Mouse (Mus musculus) CD4-positive, CD25-positive, alpha-beta regulatory T cell, adult 4 months (primary cell): ENCODE results near the gene Pxdn. TPM values are rescaled to one million over a fixed set of nuclear protein-coding genes. Genes with fewer than 3 reads are reported as not detected.

Experiments
- ATAC-seq: one replicate; pipeline ENCODE4 v1.8.0; 2017
- polyA plus RNA-seq, 2 experiments: library from polyadenylated mRNA; unstranded; fragments of 100-300 nt; shearing (Covaris generic); gene quantifications; one replicate each; pipeline ENCODE4 v1.2.1; 2017

Pxdn gene
- polyA plus RNA-seq, 2 experiments from 2014 or later, result not detected

DNA sequence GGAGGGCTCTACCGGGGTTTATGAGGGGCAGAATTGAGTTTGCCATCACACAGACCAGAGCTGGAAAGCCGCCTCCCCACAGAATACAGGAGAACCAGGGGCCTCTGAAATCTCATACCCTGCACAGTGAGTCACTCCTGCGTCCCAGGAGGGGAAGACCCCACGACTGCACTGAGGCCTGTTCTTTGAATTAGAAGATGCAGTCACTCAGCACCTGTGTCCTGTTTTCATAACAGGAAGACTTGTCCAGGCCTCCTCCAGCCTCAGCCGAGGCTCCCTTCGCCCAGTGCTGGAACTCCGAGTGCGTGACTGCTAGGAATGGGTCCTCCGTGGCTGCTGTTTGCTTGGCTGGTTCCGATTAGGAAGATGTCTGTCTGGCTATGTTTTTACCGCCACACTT is 16.6 kb downstream of the Pxdn start:
- ATAC-seq, result no peak

DNA sequence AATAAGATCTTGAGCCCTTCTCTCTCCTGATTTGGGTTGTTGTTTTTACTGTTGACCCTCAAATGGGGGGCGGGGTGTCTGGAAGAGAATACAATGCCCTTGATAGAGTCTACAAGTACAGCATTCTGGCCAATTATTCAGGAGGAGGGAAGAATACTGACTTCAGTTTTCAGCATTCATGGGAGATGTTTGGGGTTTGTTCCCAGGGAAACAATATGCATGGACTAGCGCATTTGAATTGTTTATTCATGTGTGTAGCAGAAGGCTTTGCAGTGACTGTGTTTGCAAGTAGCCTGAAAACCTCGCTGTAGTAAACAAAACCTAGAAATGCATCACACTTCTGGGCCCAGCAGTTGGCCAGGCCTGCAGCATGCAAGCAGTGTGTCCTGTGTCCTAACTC is 17.1 kb downstream of the Pxdn start:
- no peak for ATAC-seq

DNA sequence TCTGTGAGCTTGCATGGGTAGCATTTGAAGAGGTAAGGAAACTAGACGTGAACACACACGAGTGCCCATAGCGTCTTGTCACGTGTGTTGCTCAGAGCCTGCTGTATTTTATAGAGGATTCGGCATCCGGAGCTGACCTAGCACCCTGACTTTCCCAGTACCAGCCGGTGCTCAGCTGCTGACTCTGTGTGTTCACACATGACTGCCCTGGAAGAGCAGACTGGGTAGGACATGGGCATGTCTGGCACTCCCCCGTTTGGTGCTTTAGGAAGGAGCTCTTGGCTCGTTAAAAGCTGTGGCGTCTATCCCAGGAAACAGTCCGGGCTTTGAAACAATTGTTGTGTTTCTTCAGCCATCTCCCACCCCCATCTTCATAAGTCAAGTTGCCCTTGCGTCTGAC is 19.6 kb downstream of the Pxdn start:
- no peak for ATAC-seq

DNA sequence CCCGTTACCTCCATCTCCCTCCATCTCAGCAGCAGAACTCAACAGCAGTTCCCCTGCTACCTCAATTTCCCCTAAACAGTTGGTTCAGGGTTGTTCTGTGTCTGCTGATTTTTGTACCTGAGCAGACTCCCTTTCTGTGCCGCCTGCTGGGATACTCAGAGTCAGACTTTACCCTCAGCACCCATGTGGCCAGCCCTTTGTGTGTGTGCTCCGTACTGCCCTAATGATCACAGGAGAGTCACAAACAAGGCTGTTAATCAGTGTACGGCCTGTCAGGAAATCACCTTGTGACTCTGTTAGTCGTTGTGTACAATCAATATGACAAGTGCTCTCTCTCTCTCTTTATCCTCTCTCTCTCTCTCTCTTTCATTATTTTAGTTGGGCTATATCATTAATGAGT is 21.2 kb downstream of the Pxdn start:
- no peak for ATAC-seq

DNA sequence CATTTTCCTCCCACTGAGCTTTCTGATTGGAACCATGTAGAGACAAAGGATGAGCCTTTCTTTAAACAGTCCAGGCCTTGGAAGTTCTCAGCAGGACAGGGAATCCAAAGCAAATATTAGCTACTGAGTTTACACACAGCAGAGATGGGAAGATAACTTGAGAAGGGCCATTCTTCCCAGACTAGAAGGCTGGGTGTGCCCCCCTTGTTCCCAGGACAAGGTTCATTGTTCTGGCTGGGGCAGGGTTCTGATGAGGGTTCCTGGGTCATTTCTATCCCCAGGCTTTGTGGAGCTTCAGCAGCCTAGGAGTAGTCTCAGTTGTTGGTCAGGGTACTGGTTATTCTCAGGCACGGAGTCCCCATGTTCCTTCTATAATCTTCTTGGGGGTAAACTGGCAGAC is 23.6 kb downstream of the Pxdn start:
- ATAC-seq, result no peak

DNA sequence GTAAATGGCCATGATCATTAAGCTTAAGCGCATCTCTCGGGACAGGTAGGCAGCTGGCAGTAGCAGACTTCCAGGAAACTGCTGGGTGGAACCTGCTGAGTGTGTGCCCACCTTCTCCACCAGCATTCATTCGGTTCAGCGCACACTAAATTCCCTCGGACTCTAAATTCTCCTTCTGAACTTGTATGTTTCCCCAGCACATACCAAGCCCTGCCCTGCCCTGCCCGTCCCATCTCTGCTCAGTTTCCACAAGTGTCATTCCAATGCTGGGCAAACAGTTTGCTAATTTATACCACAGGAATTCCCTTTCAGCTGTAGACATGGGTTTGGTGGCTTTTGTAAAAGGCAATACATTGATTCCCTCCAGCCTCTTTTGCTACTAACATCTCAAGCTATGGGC is 27.6 kb downstream of the Pxdn start:
- ATAC-seq, result no peak

DNA sequence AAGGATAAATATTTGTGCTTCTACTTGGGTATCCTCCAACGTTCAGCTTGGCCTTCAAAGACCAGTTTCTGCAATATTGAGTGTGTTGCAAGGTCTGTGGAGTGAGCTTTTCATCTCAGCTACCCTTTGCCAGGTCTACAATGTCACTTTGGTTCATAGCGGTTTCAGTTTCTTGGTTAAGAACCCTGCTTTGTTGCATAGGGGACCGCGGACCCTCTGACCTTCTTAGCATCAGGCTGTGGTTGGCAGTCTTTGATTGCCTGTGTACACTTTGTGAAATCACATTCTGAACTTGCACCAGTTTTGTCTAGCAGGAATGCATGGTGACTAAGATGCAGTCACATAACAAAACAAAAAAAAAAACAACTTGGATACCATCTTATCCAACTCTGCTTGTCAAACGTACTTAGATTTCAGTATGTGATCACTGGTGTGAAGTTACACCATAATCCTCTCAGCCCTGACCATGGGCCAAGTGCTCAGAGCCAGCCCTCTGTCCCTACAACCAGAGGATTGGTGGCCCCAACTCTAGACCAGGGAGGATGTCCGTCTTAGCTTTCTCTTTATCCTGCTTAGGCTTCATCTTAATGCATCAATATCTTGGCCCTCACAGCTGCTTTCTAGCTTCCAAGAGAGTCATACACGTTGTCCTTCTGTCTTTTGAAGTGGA is 34.5 kb downstream of the Pxdn start:
- no peak for ATAC-seq

DNA sequence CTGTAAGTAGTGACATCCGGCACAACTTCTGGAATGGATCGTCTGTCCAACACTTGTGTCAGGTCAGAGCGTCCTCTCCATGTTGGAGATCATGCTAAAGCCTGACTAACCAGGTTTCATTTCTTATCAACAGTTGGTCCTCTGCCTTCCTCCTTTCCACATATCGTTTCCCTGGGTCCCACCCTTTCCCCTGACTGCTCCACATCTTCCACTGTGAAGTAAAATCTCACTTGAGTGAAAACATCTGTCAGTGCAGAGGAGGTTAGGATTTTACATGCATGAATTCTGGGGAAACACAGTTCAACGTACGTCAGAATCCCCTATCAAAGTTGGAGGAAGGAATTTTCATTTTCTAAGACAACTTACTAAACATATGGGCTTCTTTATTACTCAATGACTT is 35.1 kb downstream of the Pxdn start:
- ATAC-seq, result no peak

DNA sequence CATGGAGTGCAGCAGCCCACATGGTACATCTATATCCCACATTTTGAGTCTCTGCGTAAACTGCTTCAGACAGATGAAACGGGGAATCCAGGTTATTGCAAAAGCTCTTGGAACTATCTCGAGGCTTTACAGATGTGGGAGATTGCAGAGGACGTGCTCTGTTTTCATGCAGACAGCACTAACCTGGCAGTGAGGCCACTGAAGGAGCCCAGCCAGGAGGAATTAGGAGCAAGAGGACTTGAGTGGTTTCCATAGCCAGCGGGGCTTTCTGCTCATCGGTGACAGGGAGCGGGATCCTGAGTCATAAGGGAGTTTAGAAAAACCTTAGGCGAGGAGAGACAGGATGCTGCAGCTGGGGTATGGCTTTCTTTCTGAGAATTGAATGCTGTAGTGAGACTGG is 42.7 kb downstream of the Pxdn start:
- ATAC-seq, result no peak

DNA sequence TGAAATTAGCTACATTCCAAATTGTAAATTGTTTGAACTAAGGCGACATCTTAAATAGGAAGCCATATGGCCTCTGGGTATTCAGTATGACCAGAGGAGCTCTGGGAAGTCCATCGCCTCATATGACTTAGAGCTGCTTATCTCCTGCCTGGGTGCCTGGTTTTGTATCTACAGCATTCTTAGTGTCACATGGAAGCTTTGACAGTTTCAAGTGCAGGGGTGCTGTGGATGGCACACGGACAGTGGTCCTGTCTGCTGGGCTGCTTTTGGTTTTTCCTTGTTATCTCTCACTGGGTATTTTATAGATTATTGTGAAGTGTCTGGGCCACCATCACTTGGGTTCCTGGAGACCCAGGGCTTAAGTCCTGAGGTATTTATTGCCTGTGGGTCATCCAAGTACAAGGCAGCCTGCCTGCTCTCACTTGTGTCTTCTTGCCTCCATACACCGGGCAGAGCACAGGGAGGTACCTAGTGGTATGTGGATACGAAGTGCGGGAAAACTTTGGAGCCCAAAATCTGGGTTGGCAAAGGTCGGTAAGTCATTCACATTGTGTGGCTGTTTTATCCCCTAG is 44.4 kb downstream of the Pxdn start:
- ATAC-seq, result no peak

DNA sequence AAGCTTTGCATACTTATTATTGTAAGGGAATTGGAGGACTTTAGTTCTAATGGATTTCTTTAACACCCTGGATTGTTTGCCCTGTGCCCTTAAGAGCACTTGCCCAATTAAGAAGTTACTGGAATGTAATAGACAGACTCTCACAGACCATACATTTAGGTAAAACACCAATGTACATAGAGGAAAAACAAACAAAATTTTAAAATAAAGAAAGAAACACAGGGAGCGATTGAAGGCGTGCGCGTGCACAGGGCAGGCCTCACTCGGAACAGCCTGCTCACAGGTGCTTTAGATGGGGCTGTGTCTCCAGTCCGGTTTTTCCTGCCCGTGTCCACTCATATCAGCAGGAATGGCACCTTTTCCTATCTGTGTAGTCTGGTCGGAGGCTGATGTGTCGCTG is 45.8 kb downstream of the Pxdn start:
- ATAC-seq, result no peak

DNA sequence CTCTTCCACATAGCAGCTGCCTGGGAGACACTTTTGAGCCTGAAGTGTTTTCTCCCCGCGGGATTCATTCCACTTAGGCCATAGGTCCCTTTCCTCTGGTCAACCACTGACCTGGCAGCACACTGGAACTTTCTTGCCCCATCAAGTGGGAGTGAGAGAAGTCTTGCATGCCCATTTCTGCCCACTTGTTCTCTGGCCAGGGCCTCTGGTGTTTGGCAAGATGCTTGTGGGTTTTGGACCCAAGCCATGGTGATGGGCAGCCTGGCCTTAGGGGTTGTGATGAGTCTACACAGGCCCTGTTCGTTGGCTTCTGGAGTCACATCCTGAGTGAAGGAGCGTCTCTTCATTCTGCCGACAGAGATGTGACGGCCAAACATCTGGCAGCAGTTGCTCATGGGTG is 47.7 kb downstream of the Pxdn start:
- no peak for ATAC-seq

DNA sequence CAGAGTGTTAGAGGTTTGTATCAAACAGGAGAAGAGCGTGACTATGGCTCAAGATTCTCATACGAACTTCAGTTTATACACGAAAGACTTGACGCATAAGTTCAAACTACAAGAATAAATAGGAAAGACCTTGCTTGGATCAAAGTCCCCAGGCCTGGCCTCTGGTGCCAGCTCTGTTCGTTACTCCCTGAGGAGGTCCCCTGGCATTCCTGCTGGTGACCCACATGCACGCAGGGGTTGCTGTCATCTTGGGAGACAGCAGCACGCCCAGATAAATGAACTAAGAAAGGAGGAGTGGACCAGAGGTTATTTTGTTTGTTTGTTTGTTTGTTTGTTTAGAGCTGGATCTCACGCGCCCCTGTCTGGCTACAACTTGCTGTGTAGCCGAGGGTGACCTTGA is 48.8 kb downstream of the Pxdn start:
- no peak for ATAC-seq

DNA sequence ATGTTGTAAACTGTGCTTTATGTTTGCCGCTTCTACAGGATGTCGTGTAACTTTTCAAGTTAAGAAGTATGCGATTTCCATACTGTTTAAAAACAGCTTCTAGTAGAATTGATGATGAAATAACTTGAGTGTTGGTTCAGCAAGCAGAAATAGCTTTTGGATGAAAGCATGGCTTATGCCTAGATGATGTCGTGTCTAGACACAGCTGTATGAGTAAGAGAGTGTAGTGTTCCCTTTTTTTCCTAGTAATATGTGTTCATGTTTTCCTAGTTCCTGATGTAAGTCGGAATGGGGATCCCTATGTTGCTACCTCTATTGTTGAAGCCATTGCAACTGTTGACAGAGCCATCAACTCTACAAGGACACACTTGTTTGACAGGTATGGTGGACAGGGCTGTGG is 61.5 kb downstream of the Pxdn start:
- ATAC-seq, result no peak

DNA sequence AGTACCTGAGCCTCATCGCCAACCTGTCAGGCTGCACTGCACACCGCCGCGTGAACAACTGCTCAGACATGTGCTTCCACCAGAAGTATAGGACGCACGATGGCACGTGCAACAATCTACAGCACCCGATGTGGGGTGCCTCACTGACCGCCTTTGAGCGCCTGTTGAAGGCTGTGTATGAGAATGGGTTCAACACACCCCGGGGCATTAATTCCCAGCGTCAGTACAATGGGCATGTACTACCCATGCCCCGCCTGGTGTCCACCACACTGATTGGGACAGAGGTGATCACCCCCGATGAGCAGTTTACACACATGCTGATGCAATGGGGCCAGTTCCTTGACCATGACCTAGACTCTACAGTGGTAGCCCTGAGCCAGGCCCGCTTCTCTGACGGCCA is 64.5 kb downstream of the Pxdn start:
- no peak for ATAC-seq

DNA sequence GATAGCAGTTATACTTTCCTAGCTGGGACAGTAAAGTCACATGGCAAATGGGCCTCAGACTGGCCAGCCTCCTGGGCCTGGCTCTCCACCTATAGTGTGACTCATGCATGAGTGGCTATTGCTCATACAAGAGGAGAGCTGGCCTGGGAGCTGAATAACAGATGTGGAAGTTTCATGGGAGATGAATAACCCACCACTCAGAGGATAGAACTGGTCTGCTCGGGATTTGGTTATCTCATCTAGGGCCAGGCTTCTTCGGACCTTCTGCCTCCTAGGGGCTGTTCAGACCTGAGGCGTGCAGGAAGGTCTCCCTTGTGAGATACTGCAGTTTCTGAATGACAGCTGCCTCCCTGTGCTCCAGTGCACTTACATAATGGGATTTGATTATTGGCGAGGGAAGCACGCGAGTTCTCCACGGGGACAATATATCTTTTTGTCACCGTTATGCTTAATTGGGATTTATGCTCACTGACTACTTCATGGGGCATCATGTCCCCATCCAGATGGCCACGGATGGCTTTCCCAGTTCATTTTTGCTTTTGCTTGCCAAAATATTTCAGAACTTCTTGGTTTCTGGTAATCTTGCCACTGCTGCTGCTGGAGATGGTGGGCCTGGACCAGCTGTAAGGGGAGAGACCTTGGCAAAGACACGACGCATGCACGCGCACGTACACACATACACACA is 66.4 kb downstream of the Pxdn start:
- ATAC-seq, result no peak

DNA sequence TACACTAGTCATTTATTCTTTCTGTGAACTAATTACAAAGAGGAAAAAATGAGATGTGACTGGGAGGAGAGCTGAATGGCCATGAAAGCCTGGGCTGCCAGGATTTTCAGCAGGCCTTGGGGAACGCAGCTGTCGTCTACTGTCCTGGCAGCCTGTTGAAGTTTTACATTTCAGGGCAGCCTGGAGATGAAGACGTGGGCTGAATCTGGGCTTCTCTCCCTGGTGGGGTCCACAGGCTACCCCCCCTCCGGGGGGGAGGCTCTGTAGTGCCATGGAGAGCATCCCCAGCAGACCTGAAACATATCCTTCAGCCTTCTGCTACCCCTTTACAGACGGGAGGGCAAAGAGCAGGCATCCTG is 66.9 kb downstream of the Pxdn start:
- no peak for ATAC-seq

DNA sequence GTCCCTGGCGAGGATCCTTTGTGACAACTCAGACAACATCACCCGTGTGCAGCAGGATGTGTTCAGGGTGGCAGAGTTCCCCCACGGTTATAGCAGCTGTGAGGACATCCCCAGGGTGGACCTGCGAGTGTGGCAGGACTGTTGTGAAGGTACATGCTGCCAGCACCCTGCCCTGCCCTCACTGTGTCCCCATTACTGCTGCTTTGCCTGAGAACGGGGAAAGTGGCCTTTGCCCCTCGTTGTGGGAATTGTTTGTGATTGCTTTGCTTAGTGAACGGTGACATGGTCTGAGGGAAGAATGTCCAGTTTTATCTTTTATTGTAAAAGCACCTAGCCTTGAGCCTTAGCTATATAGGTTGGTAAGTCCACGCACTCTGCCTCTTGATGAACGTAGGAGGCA is 69.2 kb downstream of the Pxdn start:
- ATAC-seq, result no peak

DNA sequence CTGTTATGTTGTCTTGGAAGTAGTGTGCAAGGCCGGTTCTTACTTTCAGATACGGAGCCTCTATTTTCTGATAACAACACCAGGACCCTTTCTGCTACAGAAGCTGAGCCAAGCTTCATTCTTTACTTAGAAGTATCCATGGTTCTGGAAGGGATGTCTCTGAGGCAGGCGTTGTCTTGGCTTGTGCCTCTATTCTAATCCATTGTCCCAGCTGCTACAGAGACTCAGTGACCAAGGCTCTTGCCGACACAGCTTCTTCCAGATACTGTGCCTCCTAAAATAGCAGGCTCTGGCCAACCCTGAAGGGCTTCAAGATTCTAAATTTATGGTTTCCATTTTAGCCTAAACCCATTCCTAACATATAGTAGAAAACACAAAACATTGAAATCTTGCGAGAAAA is 71.3 kb downstream of the Pxdn start:
- ATAC-seq, result no peak

DNA sequence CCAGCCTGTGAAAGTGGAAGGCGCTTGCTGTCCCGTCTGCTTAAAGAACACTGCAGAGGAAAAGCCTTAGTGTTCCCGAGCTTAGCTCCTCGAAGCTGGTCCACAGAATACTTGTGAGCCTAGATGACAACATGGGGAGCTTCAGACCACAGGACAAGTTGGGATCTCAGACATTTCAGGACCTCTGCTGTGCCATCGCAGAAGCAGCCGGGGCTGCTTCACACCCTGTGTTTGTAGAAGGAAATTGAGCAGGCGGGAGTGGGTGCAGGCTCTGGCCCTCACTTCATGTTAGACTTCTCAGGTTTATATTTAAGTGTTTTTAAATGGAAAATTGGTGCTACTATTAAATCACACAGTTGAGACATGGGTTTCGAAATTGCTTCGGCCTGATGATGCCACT is 78.1 kb downstream of the Pxdn start:
- ATAC-seq, result no peak

DNA sequence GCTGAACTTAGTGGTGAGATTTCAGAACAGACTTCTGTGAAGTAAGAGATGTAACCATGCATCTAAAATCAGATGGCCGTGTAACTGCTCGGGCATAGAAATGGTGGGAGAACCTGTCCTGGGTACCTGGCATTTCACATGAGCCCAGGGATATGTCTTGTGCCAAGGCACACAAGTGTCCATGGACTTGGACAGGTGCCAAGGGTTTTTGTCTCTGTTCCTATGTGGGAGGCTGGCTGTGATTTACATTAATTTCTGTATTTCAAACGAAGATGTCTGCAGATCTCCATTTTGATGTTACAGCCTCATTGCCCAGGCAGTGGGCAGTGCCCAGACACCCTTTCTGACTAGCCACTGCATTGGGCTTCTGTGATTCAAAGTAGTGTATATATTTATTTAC is 79.7 kb downstream of the Pxdn start:
- no peak for ATAC-seq

DNA sequence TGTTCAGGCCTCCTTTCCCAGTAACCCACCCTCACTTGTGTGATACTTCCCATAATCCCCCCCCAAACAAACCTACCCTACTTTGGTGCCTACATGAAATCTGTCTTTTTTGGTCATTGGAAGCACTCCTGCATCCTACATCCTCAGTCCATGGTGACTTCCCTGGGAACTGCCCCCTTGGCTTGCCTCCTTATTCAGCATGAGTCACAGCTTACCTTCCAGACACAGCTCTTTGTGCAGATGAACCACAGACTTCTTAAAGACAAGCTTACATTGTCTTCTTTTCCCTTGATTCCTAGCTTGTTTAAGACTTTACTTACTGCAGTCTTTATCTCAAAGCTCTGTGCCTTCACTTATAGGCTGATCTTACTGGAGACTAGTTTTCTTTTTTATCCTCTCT is 83.0 kb downstream of the Pxdn start:
- no peak for ATAC-seq

DNA sequence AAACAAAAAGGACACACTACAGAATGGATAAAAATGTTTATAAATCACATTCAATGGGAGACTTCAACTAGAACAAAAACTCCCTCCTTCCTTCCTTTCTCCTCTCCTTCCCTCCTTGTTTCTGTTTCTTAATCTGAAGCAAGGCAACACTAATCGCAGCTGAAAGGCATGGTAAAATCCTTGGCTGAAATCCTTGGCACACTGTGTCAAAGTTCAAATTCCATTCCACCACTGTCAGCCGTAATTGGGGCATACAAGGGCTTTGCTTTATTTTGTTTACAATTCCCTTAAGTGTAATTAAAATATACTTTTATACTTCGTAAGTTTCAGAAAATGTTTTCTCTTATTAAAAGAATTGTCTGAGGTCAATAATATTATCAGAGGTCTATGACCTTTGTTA is 86.1 kb downstream of the Pxdn start:
- no peak for ATAC-seq

DNA sequence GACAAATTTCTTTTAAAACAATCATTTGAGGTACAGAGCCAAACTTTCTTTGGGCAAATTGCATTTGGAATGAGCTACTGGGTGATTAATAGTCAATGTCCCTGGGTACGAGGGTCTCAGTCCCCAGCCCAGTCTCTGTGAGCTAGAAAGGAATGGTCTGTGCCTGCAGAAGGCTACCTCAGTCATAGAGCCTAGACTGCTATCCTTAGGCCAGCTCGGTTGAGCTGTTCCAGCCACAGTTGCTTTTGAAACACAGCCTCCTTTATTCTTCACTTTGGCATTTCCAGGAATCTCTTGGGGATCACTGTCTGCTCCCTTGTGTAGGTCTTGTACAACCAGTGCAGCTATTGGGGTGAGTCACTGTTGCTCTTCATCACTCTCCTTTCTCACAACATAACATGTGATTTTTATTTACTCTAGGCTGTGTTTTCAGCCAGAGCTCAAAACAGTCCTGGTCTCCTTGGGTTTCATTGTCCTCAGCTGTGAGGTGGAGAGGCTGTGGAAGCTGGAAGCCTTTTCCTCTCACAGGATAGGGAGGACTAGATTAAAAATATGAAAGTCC is 86.9 kb downstream of the Pxdn start:
- ATAC-seq, result no peak
